Comparison of ENCODE assay signal across 20 mouse cellular contexts in genomic region chr7:138903886-138904435, GRCm38 (mm10). TPM values are rescaled to one million over a fixed set of nuclear protein-coding genes. Genes with fewer than 3 reads are reported as not detected.
DNase-seq lines count a peak whose midpoint lies in the region; ATAC-seq and TF ChIP-seq lines count a peak whose summit lies in the region.
"Had no signal": no experiment of that assay in that cellular context is flagged by ENCODE, and none has a peak within 500 bp of the region (broad histone marks: within the 10 kb centered on the region; RNA-seq: fewer than 3 reads in every experiment).

No protein-coding gene starts in this region.

- no peak for TF ChIP-seq EP300 in liver, postnatal 0 days (IDR thresholded peaks at IDR 0.05; ENCODE audit: low read depth)

- ATAC-seq in heart, embryonic 13.5 days (ENCODE audit: extremely low read depth, insufficient number of reproducible peaks, low FRiP score, low TSS enrichment): no peak
- 0 out of 2 replicates have a peak, but pooled peaks have one; percentile 7 for ATAC-seq in liver, postnatal 0 days
- ATAC-seq in inflammation-experienced regulatory T-cells, adult 6 months: no peak
- ATAC-seq: midbrain, embryonic 15.5 days had no signal

- no peaks in the 10 kb centered on the region for H3K9me3 ChIP-seq in heart, embryonic 13.5 days
- no peaks in the 10 kb centered on the region for H3K9me3 ChIP-seq in liver, postnatal 0 days (ENCODE audit: low read length)
- H3K9me3 ChIP-seq: embryonic facial prominence, embryonic 15.5 days; forebrain, embryonic 12.5 days; hindbrain, embryonic 15.5 days; midbrain, embryonic 15.5 days had no signal

- H3K4me2 ChIP-seq in heart, embryonic 13.5 days: no peak overlapping the region
- no peak overlapping the region; the same call in 1 of the 2 replicates for H3K4me2 ChIP-seq in liver, postnatal 0 days (ENCODE audit: low read depth, low read length)
- H3K4me2 ChIP-seq: embryonic facial prominence, embryonic 15.5 days; forebrain, embryonic 12.5 days; hindbrain, embryonic 15.5 days; midbrain, embryonic 15.5 days had no signal

- 0 out of 2 replicates have a peak overlapping the region, but pooled peaks have one; percentile 8 for H3K9ac ChIP-seq in heart, embryonic 13.5 days
- peak overlapping the region; percentile 31; the same call in 1 of the 2 replicates for H3K9ac ChIP-seq in liver, postnatal 0 days (replicated peaks)
- H3K9ac ChIP-seq: embryonic facial prominence, embryonic 15.5 days; forebrain, embryonic 12.5 days; hindbrain, embryonic 15.5 days; midbrain, embryonic 15.5 days had no signal

- no peak overlapping the region for H3K27ac ChIP-seq in heart, embryonic 13.5 days (replicated peaks)
- peak overlapping the region; percentile 58; the same call in 1 of the 2 replicates for H3K27ac ChIP-seq in kidney, adult 2 months (ENCODE audit: insufficient read depth, low read depth, low read length)
- H3K27ac ChIP-seq in liver, postnatal 0 days (ENCODE audit: low read depth): peak overlapping the region; percentile 75
- H3K27ac ChIP-seq: embryonic facial prominence, embryonic 15.5 days; forebrain, embryonic 12.5 days; hindbrain, embryonic 15.5 days; macrophage; midbrain, embryonic 15.5 days; stomach, postnatal 0 days had no signal

- H3K4me3 ChIP-seq in heart, embryonic 13.5 days: no peak overlapping the region
- no peak overlapping the region for H3K4me3 ChIP-seq in kidney, adult 2 months (ENCODE audit: insufficient read depth, low read depth, low read length)
- no peak overlapping the region for H3K4me3 ChIP-seq in liver, postnatal 0 days (ENCODE audit: low read depth, low read length)
- H3K4me3 ChIP-seq: embryonic facial prominence, embryonic 15.5 days; forebrain, embryonic 12.5 days; hindbrain, embryonic 15.5 days; midbrain, embryonic 15.5 days had no signal

- H3K4me1 ChIP-seq in heart, embryonic 13.5 days: peaks cover 50% of the 10 kb centered on the region
- peaks cover 41% of the 10 kb centered on the region for H3K4me1 ChIP-seq in kidney, adult 2 months (ENCODE audit: control insufficient read depth, insufficient read depth, low read length)
- peaks cover 16% of the 10 kb centered on the region for H3K4me1 ChIP-seq in liver, postnatal 0 days (ENCODE audit: insufficient read depth)

- DNase-seq in heart, adult 8-10 months (ENCODE audit: low spot score): no peak
- DNase-seq in kidney, adult 2 months: peak; percentile 92
- DNase-seq in kidney, postnatal 25 days: peak; percentile 57 to 81
- no peak for DNase-seq in liver, postnatal 0 days
- DNase-seq in cerebellum, adult 18-20 months: no peak
- no peak for DNase-seq in thymus, postnatal 25 days
- DNase-seq: adrenal gland, postnatal 10 days; cerebellum, adult 8-10 months; heart, adult 18-20 months; heart, postnatal 10 days; lung, adult 18-20 months; thymus, postnatal 4 days had no signal

- no peaks in the 10 kb centered on the region for H3K27me3 ChIP-seq in heart, embryonic 13.5 days (replicated peaks)
- no peaks in the 10 kb centered on the region for H3K27me3 ChIP-seq in kidney, adult 2 months (replicated peaks; ENCODE audit: control insufficient read depth, insufficient read depth, low read length)
- H3K27me3 ChIP-seq in liver, postnatal 0 days (ENCODE audit: insufficient read depth, low read length): no peaks in the 10 kb centered on the region
- H3K27me3 ChIP-seq: embryonic facial prominence, embryonic 15.5 days; hindbrain, embryonic 15.5 days; midbrain, embryonic 15.5 days had no signal

- TF ChIP-seq POLR2A in kidney, adult 2 months (IDR thresholded peaks at IDR 0.05; ENCODE audit: low read depth, low read length): no peak

- 57% methylated on average over 7 of the region's 7 CpGs for WGBS in heart, embryonic 13.5 days
- 26% methylated on average over 7 of the region's 7 CpGs for WGBS in kidney, adult 2 months
- WGBS in liver, postnatal 0 days (ENCODE audit: insufficient replicate concordance): 46% methylated on average over 7 of the region's 7 CpGs

- TF ChIP-seq CTCF in kidney, adult 2 months (conservative IDR thresholded peaks at IDR 0.05; ENCODE audit: insufficient read depth, insufficient read length, low read depth, low read length): no peak
- no peak for TF ChIP-seq CTCF in liver, postnatal 0 days (IDR thresholded peaks at IDR 0.05; ENCODE audit: low read depth)

- H3K36me3 ChIP-seq in heart, embryonic 13.5 days: peaks cover 15% of the 10 kb centered on the region
- H3K36me3 ChIP-seq in kidney, adult 2 months (ENCODE audit: control insufficient read depth, insufficient read depth, low read length): no peaks in the 10 kb centered on the region
- H3K36me3 ChIP-seq in liver, postnatal 0 days (replicated peaks; ENCODE audit: insufficient read depth, low read length): no peaks in the 10 kb centered on the region; the same call in 1 of the 2 replicates
- H3K36me3 ChIP-seq: embryonic facial prominence, embryonic 15.5 days; forebrain, embryonic 12.5 days; hindbrain, embryonic 15.5 days; midbrain, embryonic 15.5 days had no signal

RNA-seq across cellular contexts. Expression of gene Bnip3, which starts 5.4 kb away (rescaled TPM):
- 282 and 334 TPM in 2 replicates for polyA plus RNA-seq in heart, embryonic 13.5 days (2015; fragmentation: Nextera tagmentation; extraction: Ambion mirVana)
- 100 to 1,000 TPM; 229 to 488 (median 281) TPM for total RNA-seq in heart, adult 8-10 months (2022)
- polyA plus RNA-seq in kidney, adult 2 months (2012; rRNA removed): 69.2 and 70.5 TPM in 2 replicates
- 171 and 190 TPM in 2 replicates for polyA plus RNA-seq in liver, postnatal 0 days (2015; fragmentation: Nextera tagmentation; extraction: Ambion mirVana)
- 10 to 100 TPM in 2 of 3 experiments, 1 to 10 TPM in 1; 3.2 to 17.6 (median 14.4) TPM for polyA plus RNA-seq in inflammation-experienced regulatory T-cells, adult 6 months (2017; shearing (Covaris generic))

RNA-seq across cellular contexts. Expression of gene Jakmip3, which starts 36.6 kb away (rescaled TPM):
- polyA plus RNA-seq in heart, embryonic 13.5 days (2015; fragmentation: Nextera tagmentation; extraction: Ambion mirVana): 0.10 TPM in 1 of 2 replicates, not detected in the other
- under 1 TPM; 0.14 to 0.47 (median 0.22) TPM for total RNA-seq in heart, adult 8-10 months (2022)
- polyA plus RNA-seq in kidney, adult 2 months (2012; rRNA removed): 0.03 and 0.06 TPM in 2 replicates
- polyA plus RNA-seq in liver, postnatal 0 days (2015; fragmentation: Nextera tagmentation; extraction: Ambion mirVana): not detected in 2 replicates
- under 1 TPM in 2 of 3 experiments, not detected in 1; 0.09 to 0.33 TPM for polyA plus RNA-seq in inflammation-experienced regulatory T-cells, adult 6 months (2017; shearing (Covaris generic))
- polyA plus RNA-seq: macrophage had no signal

RNA-seq across cellular contexts. Expression of gene Mapk1ip1, which starts 57.9 kb away (rescaled TPM):
- polyA plus RNA-seq in heart, embryonic 13.5 days (2015; fragmentation: Nextera tagmentation; extraction: Ambion mirVana): 11.8 and 12.2 TPM in 2 replicates
- 10 to 100 TPM; 16.6 to 26.6 (median 20.8) TPM for total RNA-seq in heart, adult 8-10 months (2022)
- 43.5 and 64.0 TPM in 2 replicates for polyA plus RNA-seq in kidney, adult 2 months (2012; rRNA removed)
- 5.2 and 5.5 TPM in 2 replicates for polyA plus RNA-seq in liver, postnatal 0 days (2015; fragmentation: Nextera tagmentation; extraction: Ambion mirVana)
- polyA plus RNA-seq in inflammation-experienced regulatory T-cells, adult 6 months (2017; shearing (Covaris generic)): 10 to 100 TPM in 2 of 3 experiments, 1 to 10 TPM in 1; 7.0 to 29.2 (median 24.1) TPM

RNA-seq across cellular contexts. Expression of gene Ppp2r2d, which starts 58.1 kb away (rescaled TPM):
- 27.4 and 29.7 TPM in 2 replicates for polyA plus RNA-seq in heart, embryonic 13.5 days (2015; fragmentation: Nextera tagmentation; extraction: Ambion mirVana)
- total RNA-seq in heart, adult 8-10 months (2022): 10 to 100 TPM; 35.5 to 40.4 (median 37.9) TPM
- polyA plus RNA-seq in kidney, adult 2 months (2012; rRNA removed): 24.2 and 24.3 TPM in 2 replicates
- 17.2 and 18.9 TPM in 2 replicates for polyA plus RNA-seq in liver, postnatal 0 days (2015; fragmentation: Nextera tagmentation; extraction: Ambion mirVana)
- 10 to 100 TPM; 15.2 to 17.5 (median 16.9) TPM for polyA plus RNA-seq in inflammation-experienced regulatory T-cells, adult 6 months (2017; shearing (Covaris generic))

Comparison
In these comparisons a context has a peak if more than half of its experiments do, and no peak if none do; other contexts are left out.
1. DNase-seq: peak in kidney, adult 2 months (single experiment) and kidney, postnatal 25 days (2 of 2); none in heart, adult 8-10 months (single experiment), liver, postnatal 0 days (single experiment), cerebellum, adult 18-20 months (0 of 2) and thymus, postnatal 25 days (single experiment).